Mouse (Mus musculus) neural tube, embryonic 10.5 days (tissue): ENCODE data around the gene Kcnq4.

ENCODE experiments used
- DNase-seq: peaks from one replicate; pipeline ENCODE4 v3.0.0-alpha.2; 2017; ENCODE audit warnings: low spot score; ENCODE audit errors: extremely low spot score

Gene Kcnq4

DNA sequence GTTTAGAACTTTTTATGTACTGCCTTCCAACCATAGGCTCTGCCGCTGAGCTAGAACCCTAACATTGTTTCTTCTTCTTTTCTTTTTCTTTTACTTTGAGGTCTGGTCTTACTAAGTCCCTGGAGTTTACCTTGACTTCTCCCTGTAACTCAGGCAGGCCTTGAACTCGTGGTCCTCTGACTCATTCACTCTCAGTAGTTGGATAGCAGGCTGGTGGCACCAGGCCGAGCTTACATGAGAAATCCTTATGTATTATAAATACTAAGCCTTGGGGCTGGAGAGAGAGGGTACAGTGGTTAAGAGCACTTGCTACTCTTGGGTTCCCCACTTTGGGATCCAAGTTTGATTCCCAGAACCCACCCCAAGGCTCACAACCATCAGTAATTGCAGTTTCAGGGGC is 74.8 kb downstream of the Kcnq4 start:
- DNase-seq: no peak

DNA sequence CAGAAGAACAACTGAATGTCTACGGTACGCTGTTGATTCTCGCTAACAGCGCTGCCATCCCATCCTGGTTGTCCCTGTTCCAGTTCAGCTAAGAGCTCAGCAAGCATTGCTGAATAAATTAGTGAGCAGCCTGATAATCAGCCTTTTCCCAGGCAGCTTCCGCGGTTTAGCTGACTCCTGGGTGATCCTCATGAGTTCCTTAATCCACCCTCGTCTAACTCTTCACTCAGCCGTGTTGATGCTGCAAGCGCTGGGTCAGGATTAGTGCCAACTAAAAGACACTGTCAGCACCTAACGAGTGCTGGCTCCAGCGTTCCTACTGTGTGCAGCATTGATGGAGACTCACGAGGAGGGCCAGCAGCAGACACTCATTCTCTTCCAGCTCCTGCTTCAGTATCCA is 77.4 kb downstream of the Kcnq4 start:
- DNase-seq: no peak

DNA sequence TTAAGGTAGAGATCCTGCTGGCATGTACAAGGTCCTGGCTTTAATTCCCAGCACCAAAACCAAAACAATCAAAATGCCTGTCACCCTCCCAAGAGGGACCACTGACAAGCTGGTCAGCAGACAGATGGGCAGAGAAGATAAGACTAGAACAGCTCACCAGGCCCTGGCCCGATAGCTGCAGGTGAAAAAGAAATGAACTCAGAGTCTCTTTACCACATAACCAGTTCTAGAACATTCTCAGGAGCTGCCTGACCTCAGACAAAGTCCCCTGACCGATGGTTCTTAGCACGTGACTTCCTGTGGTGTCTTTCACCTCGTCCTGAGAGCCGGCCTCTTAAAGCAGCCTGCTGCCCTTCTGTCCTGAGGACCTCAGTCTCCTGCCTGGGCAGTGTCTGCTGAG is 78.8 kb downstream of the Kcnq4 start:
- DNase-seq: no peak

DNA sequence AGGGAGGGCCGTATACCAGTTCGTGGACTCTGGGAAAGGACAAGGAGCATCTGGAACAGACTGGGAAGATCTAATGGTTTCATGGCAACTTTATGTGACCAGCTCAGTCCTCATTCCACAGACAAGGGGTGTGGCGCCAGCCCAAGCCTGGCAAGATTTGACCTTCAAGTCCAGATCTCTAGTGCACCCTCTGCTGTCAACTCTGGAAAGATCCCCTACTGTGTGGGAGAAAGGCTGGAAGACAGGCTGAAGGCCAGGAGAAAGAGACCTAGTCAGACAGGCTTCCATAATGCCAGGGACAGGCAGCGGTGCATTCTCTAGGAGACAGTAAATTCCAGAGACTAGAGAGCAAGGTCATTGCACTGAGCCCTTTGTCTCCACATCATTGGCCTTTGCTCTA is 79.9 kb downstream of the Kcnq4 start:
- no peak for DNase-seq

DNA sequence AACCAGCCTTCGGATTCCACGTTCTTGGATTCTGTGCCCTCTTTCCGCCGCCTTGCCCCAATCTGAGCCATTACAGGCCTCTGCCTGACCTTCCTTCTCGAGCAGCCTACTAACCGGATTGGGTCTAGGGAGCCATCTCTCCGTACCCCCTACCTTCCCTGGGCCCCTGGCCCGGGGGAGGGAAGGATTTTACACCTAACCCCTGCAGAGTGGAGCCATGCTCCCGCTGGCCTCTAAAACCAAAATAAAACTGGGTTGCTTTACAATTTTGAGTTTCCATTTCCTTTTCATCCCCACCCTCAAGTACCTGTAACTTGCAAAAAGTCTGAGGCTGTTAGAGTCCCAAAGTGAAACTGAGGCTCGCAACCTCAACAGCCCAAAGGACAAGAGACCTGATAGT is 80.9 kb downstream of the Kcnq4 start:
- DNase-seq: no peak

DNA sequence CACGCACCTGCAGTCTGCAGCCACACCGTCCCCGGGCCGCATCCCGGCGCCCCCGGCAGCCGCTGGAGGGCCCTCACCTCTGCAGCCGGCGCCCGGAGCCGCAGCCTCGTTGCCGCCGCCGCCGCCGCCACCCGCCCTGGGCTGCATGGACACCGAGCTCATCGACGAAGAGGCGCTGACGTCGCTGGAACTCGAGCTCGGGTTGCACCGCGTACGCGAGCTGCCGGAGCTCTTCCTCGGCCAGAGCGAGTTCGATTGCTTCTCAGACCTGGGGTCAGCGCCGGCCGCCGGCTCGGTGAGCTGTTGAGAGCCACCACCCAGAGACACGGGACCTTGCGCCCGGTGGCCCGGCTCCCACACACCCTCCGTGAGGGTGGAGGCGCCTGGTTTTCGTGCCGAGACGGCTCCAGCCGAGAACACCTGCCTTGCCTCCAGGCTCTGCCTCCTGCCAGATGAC is 81.3 kb downstream of the Kcnq4 start:
- DNase-seq: peak; percentile 62

DNA sequence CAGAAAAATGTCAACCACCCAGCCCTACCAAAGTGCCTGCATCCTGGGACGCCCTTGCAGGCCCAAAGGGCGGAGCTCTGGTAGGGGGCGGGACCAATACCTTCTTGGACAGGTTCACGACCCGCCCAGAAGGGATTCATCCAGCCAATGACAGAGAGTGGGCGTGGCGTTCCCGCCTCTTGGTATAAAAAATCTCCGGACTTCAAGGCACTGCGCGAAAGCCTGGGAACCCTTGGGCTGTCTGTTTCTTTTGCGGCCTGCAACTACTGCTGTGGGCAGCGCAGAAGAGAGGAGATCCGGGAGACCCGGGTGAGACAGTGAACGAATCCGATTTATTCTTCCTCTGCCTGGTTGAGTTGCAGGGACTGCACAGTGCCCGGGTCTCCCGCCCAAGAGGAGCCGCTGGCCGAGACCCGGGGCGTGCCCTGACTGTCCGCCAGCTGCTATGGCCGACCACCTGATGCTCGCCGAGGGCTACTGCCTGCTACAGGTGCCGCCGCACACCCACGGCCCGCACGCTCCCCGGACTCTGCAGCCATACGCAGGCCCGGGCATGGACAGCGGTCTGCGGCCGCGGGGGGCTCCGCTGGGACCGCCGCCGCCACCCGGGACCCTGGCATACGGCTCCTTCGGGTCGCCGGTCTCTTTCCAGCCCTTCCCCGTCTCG is 81.9 kb downstream of the Kcnq4 start, which contains the start of gene Cited4:
Gene Cited4, plus strand, starts transcription at position 215 of the 667 bp plus-strand sequence.
- DNase-seq: peak; percentile 88

DNA sequence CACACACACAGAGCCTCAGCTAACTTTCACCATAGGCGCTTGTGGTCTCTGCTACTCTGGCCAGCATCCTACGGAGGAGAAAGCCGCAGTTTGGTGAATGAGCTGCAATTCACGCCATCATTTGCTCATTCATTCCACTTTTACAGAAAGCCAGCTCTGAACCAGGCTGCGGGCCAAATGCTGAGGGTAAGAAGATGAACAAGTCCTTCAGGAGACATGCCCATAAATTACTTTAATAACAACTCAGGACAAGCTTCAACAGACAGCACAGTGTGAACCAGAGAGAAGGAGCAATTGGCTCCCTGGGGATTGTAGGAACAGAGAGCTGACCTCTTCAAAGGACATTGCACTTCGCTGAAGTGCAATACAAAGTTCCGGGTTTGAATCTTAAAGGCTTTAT is 82.6 kb downstream of the Kcnq4 start:
- no peak for DNase-seq

DNA sequence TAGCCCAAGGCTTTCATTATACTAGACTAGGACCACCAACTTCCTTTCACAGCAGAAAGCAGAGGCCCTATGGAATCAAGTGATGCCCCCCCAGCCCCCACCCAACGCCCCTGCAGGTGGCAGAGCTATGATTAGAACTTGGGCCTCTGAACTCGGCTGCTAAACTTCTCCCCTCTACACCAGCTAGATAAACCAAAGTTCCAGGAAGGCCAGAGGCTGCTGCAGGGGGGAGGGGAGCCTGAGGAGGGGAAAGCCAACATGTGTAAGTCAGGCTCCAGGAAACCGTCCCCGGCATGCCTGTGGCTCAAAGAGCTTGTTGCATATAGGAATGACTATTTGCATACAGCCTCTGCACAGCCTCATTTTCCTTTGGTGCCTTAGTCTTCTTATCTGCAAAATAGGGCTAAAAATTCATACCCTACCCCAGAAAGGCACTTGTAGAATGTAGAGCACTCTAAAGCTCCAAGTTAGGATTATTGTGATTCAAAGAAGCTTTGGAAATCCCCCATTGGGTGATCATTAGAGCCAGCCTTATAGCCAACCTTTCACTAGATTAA is 83.2 kb downstream of the Kcnq4 start:
- DNase-seq: peak; percentile 32

DNA sequence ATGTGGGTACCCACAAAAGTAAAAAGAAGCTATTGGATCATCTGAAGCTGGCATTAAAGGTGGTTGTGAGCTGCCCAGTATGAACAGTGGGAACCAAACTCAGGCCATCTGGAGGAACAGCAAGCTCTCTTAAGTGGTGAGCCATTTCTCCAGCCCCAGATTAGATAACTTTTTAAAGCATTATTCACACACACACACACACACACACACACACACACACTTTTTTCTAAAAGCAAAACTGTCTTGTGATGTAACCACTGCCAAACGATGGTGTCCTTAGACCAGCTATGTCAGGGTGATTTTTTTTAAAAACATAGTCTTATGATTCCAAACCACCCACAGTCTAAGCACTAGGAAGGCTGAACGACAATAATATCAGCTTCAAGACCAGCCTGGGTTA is 83.8 kb downstream of the Kcnq4 start:
- no peak for DNase-seq

DNA sequence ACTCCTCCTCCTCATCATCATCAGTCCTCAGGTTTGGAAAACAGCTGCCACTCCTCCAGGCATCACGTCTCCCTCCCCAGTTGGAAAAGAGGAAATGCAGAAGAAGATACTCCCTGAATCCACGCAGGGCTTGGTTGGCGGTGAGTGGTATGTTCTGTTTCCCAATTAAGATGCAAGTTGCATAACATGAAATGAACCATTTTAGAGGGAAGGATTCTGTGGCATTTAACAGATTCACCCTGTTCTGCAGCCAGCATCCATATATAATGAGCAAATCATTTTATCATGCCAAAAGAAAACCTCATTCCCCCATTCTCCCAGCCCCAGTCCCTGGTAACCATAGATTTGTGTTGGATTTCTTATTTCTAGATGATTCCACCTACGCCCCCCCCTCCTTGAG is 87.9 kb downstream of the Kcnq4 start:
- no peak for DNase-seq

DNA sequence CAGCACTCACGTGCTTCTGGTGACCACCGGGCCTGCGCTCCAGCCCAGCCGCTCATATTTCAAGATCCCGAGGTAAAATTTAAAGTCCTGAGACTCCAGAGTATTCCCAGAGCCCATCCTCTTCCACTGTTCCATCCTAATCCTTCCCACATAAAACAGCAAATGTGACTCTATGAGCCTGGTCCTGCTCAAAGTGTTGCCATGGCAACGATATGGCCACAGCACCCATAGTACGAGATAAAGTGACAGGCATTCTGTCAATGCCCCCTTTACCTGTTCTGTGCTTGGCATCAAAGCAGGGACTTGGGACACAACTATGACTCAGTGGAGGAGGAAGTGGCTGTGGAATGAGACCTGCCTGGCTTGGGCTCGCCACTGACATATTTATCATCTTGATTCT is 92.5 kb downstream of the Kcnq4 start:
- DNase-seq: no peak

DNA sequence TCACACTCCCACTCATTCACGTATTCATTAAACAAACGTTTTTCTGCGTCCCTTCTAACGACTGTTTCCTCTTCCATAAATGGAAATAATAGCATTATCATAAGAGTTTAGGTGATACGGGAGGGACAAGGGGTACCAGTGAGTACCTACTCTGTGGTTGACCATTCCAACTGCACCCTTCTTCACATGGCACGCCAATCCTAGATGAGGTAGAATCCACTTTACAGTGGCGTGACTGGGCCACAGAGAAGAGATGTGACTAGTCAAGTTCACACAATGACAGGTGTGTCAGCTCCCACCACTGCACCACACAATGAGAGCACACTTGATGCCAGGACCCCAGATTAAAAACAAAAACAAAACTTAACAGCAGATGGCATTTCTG is 98.2 kb downstream of the Kcnq4 start:
- DNase-seq: no peak

DNA sequence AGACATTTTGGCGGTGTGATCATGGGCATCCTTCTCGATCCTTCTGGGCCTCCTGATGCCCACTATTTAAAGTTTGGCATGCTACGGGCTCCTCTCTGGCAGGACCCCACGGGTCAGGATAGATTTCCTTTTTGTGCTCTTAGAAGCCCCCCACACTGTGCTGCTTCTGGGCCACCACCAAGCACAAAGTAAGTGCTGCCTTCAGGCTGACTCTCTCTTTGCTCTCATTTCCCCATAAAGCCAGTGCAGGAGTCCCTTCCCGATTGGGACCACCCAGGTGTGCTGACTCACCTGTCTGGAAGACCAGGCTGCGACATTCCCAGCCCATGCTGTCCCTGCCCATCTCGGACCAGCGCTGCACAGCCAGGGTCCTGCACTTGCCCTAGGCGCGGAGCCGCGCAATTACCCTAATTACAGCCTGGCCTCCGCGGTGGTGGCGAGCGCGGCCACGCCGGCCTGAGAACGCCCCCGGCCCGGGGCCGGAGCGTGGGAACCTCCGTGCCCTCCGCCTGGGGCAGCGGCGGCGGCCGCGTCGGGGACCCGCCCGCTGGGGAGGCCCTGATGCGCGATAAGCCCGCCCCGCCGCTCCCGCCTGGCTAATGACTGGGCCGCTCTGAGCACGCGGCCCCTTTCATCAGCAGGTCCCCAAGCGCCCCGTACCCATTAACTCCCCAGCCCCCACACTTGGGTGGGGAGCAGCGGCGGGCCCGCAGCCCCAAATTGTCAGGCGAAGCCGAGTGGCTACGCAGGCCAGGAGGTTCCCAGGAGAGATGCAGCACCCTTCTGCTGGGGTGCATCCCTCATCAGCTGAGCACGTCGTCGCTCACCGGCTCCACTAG is 98.8 kb downstream of the Kcnq4 start:
- DNase-seq: peak; percentile 54
